Mouse (Mus musculus) intestine, embryonic 15.5 days (tissue): ENCODE measurements around the gene Mbd3l2. TPM values are rescaled to one million over a fixed set of nuclear protein-coding genes. Genes with fewer than 3 reads are reported as not detected.
"Not testable (repeated sequence)": the region's sequence is repeated elsewhere in the genome, so short reads cannot be mapped to it uniquely, and the experiment has no call there.

Source experiments
- ATAC-seq: fragments of 200-750 bp; cut with Nextera tagmentation; 2 replicates; pipeline ENCODE4 v1.8.0; 2017; ENCODE audit warnings: moderate TSS enrichment, moderate library complexity
- H3K27ac ChIP-seq: fragments of 300-500 bp; sonication (generic); 2 replicates; pipeline ENCODE4 v1.5.1; 2015; ENCODE audit warnings: mild to moderate bottlenecking, inconsistent platforms
- H3K27me3 ChIP-seq: fragments of 300-500 bp; sonication (generic); replicated peaks from 2 replicates; pipeline ENCODE4 v1.6.1; 2015; ENCODE audit warnings: inconsistent platforms
- H3K36me3 ChIP-seq: fragments of 300-500 bp; sonication (generic); 2 replicates; pipeline ENCODE4 v1.6.1; 2015; ENCODE audit warnings: inconsistent platforms
- H3K4me1 ChIP-seq: fragments of 300-500 bp; sonication (generic); replicated peaks from 2 replicates; pipeline ENCODE4 v1.6.1; 2015; ENCODE audit warnings: inconsistent platforms
- H3K4me2 ChIP-seq: fragments of 300-500 bp; sonication (generic); replicated peaks from 2 replicates; pipeline ENCODE4 v1.6.1; 2015; ENCODE audit warnings: mild to moderate bottlenecking, inconsistent platforms
- H3K4me3 ChIP-seq: fragments of 300-500 bp; sonication (generic); replicated peaks from 2 replicates; pipeline ENCODE4 v1.5.1; 2015; ENCODE audit warnings: inconsistent platforms
- H3K9ac ChIP-seq: fragments of 300-500 bp; sonication (generic); 2 replicates; pipeline ENCODE4 v1.6.1; 2015; ENCODE audit warnings: inconsistent platforms
- H3K9me3 ChIP-seq: fragments of 300-500 bp; sonication (generic); 2 replicates; pipeline ENCODE4 v1.6.1; 2016; ENCODE audit warnings: inconsistent platforms
- WGBS: fragments of 180-500 bp; shearing (Covaris S2); methylation state at CpG from one replicate; pipeline ENCODE4 v1.1.7; 2015; 5-methylcytosine and 5-hydroxymethylcytosine counted together
- polyA plus RNA-seq: library from polyadenylated mRNA; unstranded; fragments of >200 nt; fragmentation: Nextera tagmentation; extraction: Ambion mirVana; gene quantifications from 2 replicates; pipeline ENCODE4 v1.2.1, GENCODE M21; 2015

Gene Mbd3l2
- polyA plus RNA-seq, result not detected in 2 replicates

GRCm38 (mm10) chr9:18430354-18430753 lies at the start of gene Mbd3l2:
Mbd3l2 (plus strand) TSS chr9:18430654.
- Histone ChIP-seq H3K27me3 (no peaks in the 10 kb centered on the region), H3K4me3 (no peak within 1 kb of the TSS), H3K27ac (no peak within 1 kb of the TSS), H3K4me2 (no peak within 1 kb of the TSS), H3K36me3 (no peaks in the 10 kb centered on the region), H3K9me3 (no peaks in the 10 kb centered on the region), H3K4me1 (no peaks in the 10 kb centered on the region), H3K9ac (no peak within 1 kb of the TSS)
- ATAC-seq, result no peak

- ATAC-seq, result no peak
- no peak overlapping the region for H3K4me3 ChIP-seq
- no peak overlapping the region for H3K27ac ChIP-seq
- no peak overlapping the region for H3K9ac ChIP-seq
- H3K36me3 ChIP-seq, result no peaks in the 10 kb centered on the region
- H3K9me3 ChIP-seq, result no peaks in the 10 kb centered on the region
- no peaks in the 10 kb centered on the region for H3K27me3 ChIP-seq
- H3K4me1 ChIP-seq, result no peaks in the 10 kb centered on the region
- H3K4me2 ChIP-seq, result peak overlapping the region; percentile 3; the same call in 1 of the 2 replicates
- WGBS, result 24% methylated on average over 6 of the region's 6 CpGs
Observed at GRCm38 (mm10) chr9:18385782-18386181, 44.7 kb upstream of the Mbd3l2 start.

- 89% methylated on average over 1 of the region's 1 CpGs for WGBS
- Histone ChIP-seq H3K4me2 (no peak overlapping the region), H3K4me1 (no peaks in the 10 kb centered on the region), H3K4me3 (no peak overlapping the region), H3K9me3 (no peaks in the 10 kb centered on the region), H3K27me3 (no peaks in the 10 kb centered on the region), H3K36me3 (no peaks in the 10 kb centered on the region), H3K27ac (no peak overlapping the region), H3K9ac (no peak overlapping the region)
- ATAC-seq, result no peak
Observed at GRCm38 (mm10) chr9:18399629-18400028, 30.8 kb upstream of the Mbd3l2 start.

- H3K4me1 ChIP-seq, H3K27me3 ChIP-seq, H3K9me3 ChIP-seq, H3K9ac ChIP-seq, H3K4me3 ChIP-seq, H3K4me2 ChIP-seq, H3K36me3 ChIP-seq, ATAC-seq, H3K27ac ChIP-seq: not testable (repeated sequence)
- 69% methylated on average over 2 of the region's 2 CpGs for WGBS
Observed at GRCm38 (mm10) chr9:18402895-18403294, 27.6 kb upstream of the Mbd3l2 start, which contains the start of gene Naalad2. Naalad2 (minus strand) TSS chr9:18402995.

GRCm38 (mm10) chr9:18404118-18404517 lies 26.3 kb upstream of the Mbd3l2 start, which contains the start of gene Ubtfl1:
Ubtfl1 (plus strand) TSS chr9:18404418.
- no peaks in the 10 kb centered on the region for H3K27me3 ChIP-seq
- H3K36me3 ChIP-seq, result no peaks in the 10 kb centered on the region
- no peaks in the 10 kb centered on the region for H3K4me1 ChIP-seq
- H3K9ac ChIP-seq, result no peak within 1 kb of the TSS
- H3K9me3 ChIP-seq, result no peaks in the 10 kb centered on the region
- 73% methylated on average over 1 of the region's 1 CpGs for WGBS
- H3K4me3 ChIP-seq, result no peak within 1 kb of the TSS
- no peak within 1 kb of the TSS for H3K4me2 ChIP-seq
- H3K27ac ChIP-seq, result no peak within 1 kb of the TSS
- no peak for ATAC-seq

- H3K36me3 ChIP-seq, H3K27me3 ChIP-seq, H3K9ac ChIP-seq, H3K4me2 ChIP-seq, H3K9me3 ChIP-seq, ATAC-seq, H3K4me1 ChIP-seq, H3K4me3 ChIP-seq, H3K27ac ChIP-seq: not testable (repeated sequence)
- WGBS, result 84% methylated on average over 4 of the region's 4 CpGs
Observed at GRCm38 (mm10) chr9:18412371-18412770, 18.1 kb upstream of the Mbd3l2 start.

GRCm38 (mm10) chr9:18431687-18432086 lies 1.2 kb downstream of the Mbd3l2 start:
- H3K4me3 ChIP-seq, result no peak overlapping the region
- WGBS, result 77% methylated on average over 10 of the region's 10 CpGs
- H3K4me1 ChIP-seq, result no peaks in the 10 kb centered on the region
- H3K27me3 ChIP-seq, result no peaks in the 10 kb centered on the region
- ATAC-seq, result no peak
- no peak overlapping the region for H3K9ac ChIP-seq
- H3K9me3 ChIP-seq, result no peaks in the 10 kb centered on the region
- H3K36me3 ChIP-seq, result no peaks in the 10 kb centered on the region
- no peak overlapping the region for H3K4me2 ChIP-seq
- H3K27ac ChIP-seq, result no peak overlapping the region

GRCm38 (mm10) chr9:18456520-18456919 lies 26.1 kb downstream of the Mbd3l2 start:
- Histone ChIP-seq H3K27me3 (no peaks in the 10 kb centered on the region), H3K4me1 (no peaks in the 10 kb centered on the region), H3K4me3 (no peak overlapping the region), H3K9ac (no peak overlapping the region), H3K36me3 (0 out of 2 replicates have a peak, but pooled peaks cover 3% of the 10 kb centered on the region), H3K27ac (no peak overlapping the region), H3K4me2 (no peak overlapping the region), H3K9me3 (no peaks in the 10 kb centered on the region)
- no peak for ATAC-seq
- WGBS, result 92% methylated on average over 4 of the region's 4 CpGs

GRCm38 (mm10) chr9:18467350-18467749 lies 36.9 kb downstream of the Mbd3l2 start:
- Histone ChIP-seq H3K27ac (no peak overlapping the region), H3K27me3 (no peaks in the 10 kb centered on the region), H3K4me2 (no peak overlapping the region), H3K4me3 (no peak overlapping the region), H3K36me3 (no peaks in the 10 kb centered on the region), H3K9ac (no peak overlapping the region), H3K4me1 (no peaks in the 10 kb centered on the region), H3K9me3 (no peaks in the 10 kb centered on the region)
- WGBS, result 89% methylated on average over 3 of the region's 3 CpGs
- no peak for ATAC-seq

- no peaks in the 10 kb centered on the region for H3K9me3 ChIP-seq
- no peak overlapping the region for H3K27ac ChIP-seq
- 83% methylated on average over 3 of the region's 3 CpGs for whole genome bisulfite sequencing
- H3K36me3 ChIP-seq, result no peaks in the 10 kb centered on the region
- no peaks in the 10 kb centered on the region for H3K4me1 ChIP-seq
- no peak for ATAC-seq
- no peak overlapping the region for H3K4me2 ChIP-seq
- no peak overlapping the region for H3K9ac ChIP-seq
- H3K27me3 ChIP-seq, result no peaks in the 10 kb centered on the region
- no peak overlapping the region for H3K4me3 ChIP-seq
Observed at GRCm38 (mm10) chr9:18468005-18468404, 37.6 kb downstream of the Mbd3l2 start.

GRCm38 (mm10) chr9:18473324-18474128 lies 43.1 kb downstream of the Mbd3l2 start:
- Histone ChIP-seq H3K4me1 (no peaks in the 10 kb centered on the region), H3K36me3 (no peaks in the 10 kb centered on the region), H3K9me3 (no peaks in the 10 kb centered on the region), H3K27ac (peak overlapping the region; percentile 84), H3K4me2 (peak overlapping the region; percentile 84), H3K4me3 (peak overlapping the region; percentile 64), H3K27me3 (no peaks in the 10 kb centered on the region), H3K9ac (peak overlapping the region; percentile 57)
- 3% methylated on average over 39 of the region's 39 CpGs for WGBS
- ATAC-seq, result peak; percentile 99

- no peak within 1 kb of the TSS for H3K27ac ChIP-seq
- no peak within 1 kb of the TSS for H3K4me3 ChIP-seq
- H3K4me2 ChIP-seq, result no peak within 1 kb of the TSS
- no peaks in the 10 kb centered on the region for H3K36me3 ChIP-seq
- H3K9ac ChIP-seq, result no peak within 1 kb of the TSS
- H3K9me3 ChIP-seq, result no peaks in the 10 kb centered on the region
- 78% methylated on average over 3 of the region's 3 CpGs for WGBS
- H3K27me3 ChIP-seq, result no peaks in the 10 kb centered on the region
- H3K4me1 ChIP-seq, result no peaks in the 10 kb centered on the region
- ATAC-seq, result no peak
Observed at GRCm38 (mm10) chr9:18478168-18478567, 47.7 kb downstream of the Mbd3l2 start, which contains the start of the genes Zfp558 and Mbd3l1. Zfp558 (minus strand) TSS chr9:18478268. Mbd3l1 (plus strand) TSS chr9:18478359.
